Mouse (Mus musculus) E14TG2a.4 (cell line): ENCODE results near the gene Bcor.
A peak's percentile ranks its signal among the peaks of the same experiment; 100 is the strongest.

ENCODE experiments used
- H3K27me3 ChIP-seq: 2 replicates; pipeline ENCODE4 v1.6.1; 2014; ENCODE audit warnings: low read length, control low read depth; ENCODE audit not compliant: insufficient read depth
- H3K36me3 ChIP-seq: 2 replicates; pipeline ENCODE4 v1.6.1; 2014; ENCODE audit warnings: low read length, control low read depth; ENCODE audit not compliant: insufficient read depth
- H3K4me1 ChIP-seq: replicated peaks from 2 replicates; pipeline ENCODE4 v1.6.1; 2014; ENCODE audit warnings: low read depth, low read length, control low read depth
- H3K4me3 ChIP-seq: replicated peaks from 2 replicates; pipeline ENCODE4 v1.5.1; 2014; ENCODE audit warnings: mild to moderate bottlenecking, low read length
- H3K9me3 ChIP-seq: 2 replicates; pipeline ENCODE4 v1.6.1; 2014; ENCODE audit warnings: low read length, control low read depth
- CTCF ChIP-seq: conservative IDR thresholded peaks from 2 replicates; pipeline ENCODE4 v1.5.1; 2014; ENCODE audit warnings: low read length
- NANOG ChIP-seq: IDR thresholded peaks from 2 replicates; pipeline ENCODE4 v1.6.1; 2014; ENCODE audit warnings: borderline replicate concordance, low read length, mixed read lengths
- POU5F1 ChIP-seq: IDR thresholded peaks from 2 replicates; pipeline ENCODE4 v1.6.1; 2014; ENCODE audit warnings: low read length, borderline replicate concordance

Bcor gene

GRCm38 (mm10) chrX:12072721-12073120 lies 87.4 kb downstream of the Bcor start:
- 0 out of 2 replicates have a peak overlapping the region, but pooled peaks have one; percentile 26 for H3K4me3 ChIP-seq
- no peaks in the 10 kb centered on the region for H3K36me3 ChIP-seq
- peaks cover 64% of the 10 kb centered on the region for H3K27me3 ChIP-seq
- no peak for TF ChIP-seq POU5F1
- TF ChIP-seq NANOG = no peak
- no peak for TF ChIP-seq CTCF
- H3K4me1 ChIP-seq = peaks cover 77% of the 10 kb centered on the region
- H3K9me3 ChIP-seq = no peaks in the 10 kb centered on the region

GRCm38 (mm10) chrX:12068978-12069724 lies 91.0 kb downstream of the Bcor start:
- Histone ChIP-seq H3K9me3 (no peaks in the 10 kb centered on the region), H3K4me3 (0 out of 2 replicates have a peak overlapping the region, but pooled peaks have one; percentile 10), H3K27me3 (peaks cover 51% of the 10 kb centered on the region), H3K36me3 (no peaks in the 10 kb centered on the region), H3K4me1 (peaks cover 84% of the 10 kb centered on the region)
- TF ChIP-seq NANOG (no peak), POU5F1 (no peak), CTCF (no peak)

- H3K27me3 ChIP-seq = peaks cover 50% of the 10 kb centered on the region
- H3K4me1 ChIP-seq = peaks cover 88% of the 10 kb centered on the region
- TF ChIP-seq NANOG = no peak
- TF ChIP-seq CTCF = no peak
- TF ChIP-seq POU5F1 = no peak
- no peaks in the 10 kb centered on the region for H3K9me3 ChIP-seq
- H3K4me3 ChIP-seq = no peak overlapping the region
- H3K36me3 ChIP-seq = no peaks in the 10 kb centered on the region
Measured at GRCm38 (mm10) chrX:12067851-12068510, 92.2 kb downstream of the Bcor start.

GRCm38 (mm10) chrX:12067031-12067430 lies 93.1 kb downstream of the Bcor start:
- TF ChIP-seq NANOG (no peak), POU5F1 (no peak)
- Histone ChIP-seq H3K4me1 (peaks cover 88% of the 10 kb centered on the region), H3K4me3 (peak overlapping the region; percentile 37), H3K9me3 (no peaks in the 10 kb centered on the region), H3K27me3 (peaks cover 40% of the 10 kb centered on the region), H3K36me3 (no peaks in the 10 kb centered on the region)

GRCm38 (mm10) chrX:12065782-12066181 lies 94.4 kb downstream of the Bcor start:
- Histone ChIP-seq H3K27me3 (peaks cover 32% of the 10 kb centered on the region), H3K4me1 (peaks cover 85% of the 10 kb centered on the region), H3K36me3 (no peaks in the 10 kb centered on the region), H3K4me3 (no peak overlapping the region), H3K9me3 (no peaks in the 10 kb centered on the region)
- TF ChIP-seq NANOG (no peak), CTCF (no peak), POU5F1 (no peak)

GRCm38 (mm10) chrX:12062932-12063260 lies 97.3 kb downstream of the Bcor start:
- no peak overlapping the region for H3K4me3 ChIP-seq
- peaks cover 79% of the 10 kb centered on the region for H3K4me1 ChIP-seq
- no peaks in the 10 kb centered on the region for H3K9me3 ChIP-seq
- no peak for TF ChIP-seq NANOG
- H3K36me3 ChIP-seq = peaks cover 9% of the 10 kb centered on the region
- peaks cover 16% of the 10 kb centered on the region for H3K27me3 ChIP-seq

- H3K4me1 ChIP-seq = peaks cover 73% of the 10 kb centered on the region
- TF ChIP-seq NANOG (no peak), POU5F1 (no peak), CTCF (no peak)
- peaks cover 15% of the 10 kb centered on the region for H3K36me3 ChIP-seq
- H3K27me3 ChIP-seq = peaks cover 16% of the 10 kb centered on the region
- H3K4me3 ChIP-seq = no peak overlapping the region
- H3K9me3 ChIP-seq = no peaks in the 10 kb centered on the region
Measured at GRCm38 (mm10) chrX:12062121-12062931, 97.8 kb downstream of the Bcor start.

- no peak overlapping the region for H3K4me3 ChIP-seq
- peaks cover 61% of the 10 kb centered on the region for H3K4me1 ChIP-seq
- H3K27me3 ChIP-seq = peaks cover 16% of the 10 kb centered on the region
- peaks cover 30% of the 10 kb centered on the region for H3K36me3 ChIP-seq
- TF ChIP-seq CTCF (no peak), POU5F1 (no peak), NANOG (no peak)
- no peaks in the 10 kb centered on the region for H3K9me3 ChIP-seq
Measured at GRCm38 (mm10) chrX:12060848-12061247, 99.3 kb downstream of the Bcor start.
